Mouse (Mus musculus) ES-Bruce4 (cell line): Measurements from ENCODE around the gene Robo4.

Experiments
- CTCF ChIP-seq: IDR thresholded peaks from one replicate; pipeline ENCODE4 v1.8.1; 2011; ENCODE audit warnings: low read depth, low read length
- EP300 ChIP-seq: IDR thresholded peaks from 2 replicates; pipeline ENCODE4 v1.6.1; 2011; ENCODE audit warnings: low read depth, low read length; ENCODE audit not compliant: insufficient read depth
- POLR2A ChIP-seq: IDR thresholded peaks from one replicate; pipeline ENCODE4 v1.8.1; 2011; ENCODE audit warnings: low read length; ENCODE audit not compliant: insufficient read depth

GRCm38 (mm10) chr9:37354485-37354884, 47.2 kb upstream of the Robo4 start:
- no peak for TF ChIP-seq CTCF
- TF ChIP-seq POLR2A, result no peak
- no peak for TF ChIP-seq EP300
